In the genomic region with DNA sequence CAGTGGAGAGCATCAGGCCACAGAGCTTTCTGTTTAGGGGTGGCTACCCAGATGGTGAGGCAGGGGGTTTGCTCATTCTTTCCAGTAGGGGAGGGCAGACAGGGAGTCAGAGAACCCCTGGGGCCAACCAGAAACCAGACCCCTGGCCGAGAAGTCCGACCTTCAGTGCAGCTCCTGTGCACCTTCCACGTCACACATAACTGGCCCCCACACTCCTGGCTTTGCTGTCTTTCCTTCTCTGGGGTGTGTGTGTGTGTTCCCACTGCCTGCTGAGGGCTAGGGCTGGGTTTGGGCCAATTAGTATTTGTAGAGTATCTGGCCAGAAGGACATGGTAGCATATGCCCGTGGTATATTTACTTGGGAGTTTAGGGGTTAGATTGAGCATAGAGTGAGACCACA, we compare ENCODE assay signal across 13 mouse cellular contexts.
"Had no signal": no experiment of that assay in that cellular context is flagged by ENCODE, and none has a peak within 500 bp of the region (broad histone marks: within the 10 kb centered on the region; RNA-seq: fewer than 3 reads in every experiment).

No protein-coding gene starts in this region.

- H3K27ac ChIP-seq: kidney, embryonic 15.5 days; left cerebral cortex, adult 2 months; limb, embryonic 15.5 days; midbrain, embryonic 15.5 days; neural tube, embryonic 12.5 days had no signal

- H3K4me2 ChIP-seq: kidney, embryonic 15.5 days; limb, embryonic 15.5 days; lung, embryonic 14.5 days; midbrain, embryonic 11.5 days; midbrain, embryonic 15.5 days; neural tube, embryonic 12.5 days had no signal

- H3K9me3 ChIP-seq: kidney, embryonic 15.5 days; limb, embryonic 15.5 days; midbrain, embryonic 15.5 days; neural tube, embryonic 12.5 days had no signal

- H3K9ac ChIP-seq: kidney, embryonic 15.5 days; limb, embryonic 15.5 days; lung, embryonic 14.5 days; midbrain, embryonic 15.5 days; neural tube, embryonic 12.5 days had no signal

- DNase-seq: kidney, adult 2 months; kidney, postnatal 14 days; lung, embryonic 14.5 days; lung, postnatal 10 days; spleen, adult 18-20 months; thymus, postnatal 4 days had no signal

- H3K4me3 ChIP-seq: kidney, embryonic 15.5 days; left cerebral cortex, adult 2 months; limb, embryonic 15.5 days; midbrain, embryonic 15.5 days; neural tube, embryonic 12.5 days had no signal

- H3K36me3 ChIP-seq: midbrain, embryonic 15.5 days had no signal

- H3K27me3 ChIP-seq: kidney, embryonic 15.5 days; limb, embryonic 15.5 days; midbrain, embryonic 15.5 days; neural tube, embryonic 12.5 days had no signal

- H3K4me1 ChIP-seq: midbrain, embryonic 15.5 days; neural tube, embryonic 12.5 days had no signal

- ATAC-seq: intestine, embryonic 16.5 days; midbrain, embryonic 15.5 days had no signal
